Mouse (Mus musculus): Measurements from ENCODE around the gene Ccdc27. TPM values are rescaled to one million over a fixed set of nuclear protein-coding genes. Genes with fewer than 3 reads are reported as not detected.

Gene Ccdc27
- polyA plus RNA-seq, 1 experiment, result not detected

GRCm38 (mm10) chr4:154056046-154056445, 13.6 kb upstream of the Ccdc27 start:
- no peak for TF ChIP-seq CTCF (IDR thresholded peaks at IDR 0.05; ENCODE audit: extremely low read depth, insufficient read depth, insufficient read length, insufficient replicate concordance)
- TF ChIP-seq POLR2A (IDR thresholded peaks at IDR 0.05; ENCODE audit: low read depth, low read length), result no peak
- DNase-seq (ENCODE audit: low read depth in 1 of 2, low spot score in 2 of 2), result no peak
- 79% methylated on average over 2 of the region's 2 CpGs for WGBS
- Histone ChIP-seq H3K27ac (ENCODE audit: insufficient read depth, low read length) (no peak overlapping the region), H3K36me3 (ENCODE audit: control insufficient read depth, insufficient read depth, low read length) (no peaks in the 10 kb centered on the region), H3K4me1 (ENCODE audit: control insufficient read depth, insufficient read depth, insufficient read length) (no peaks in the 10 kb centered on the region), H3K27me3 (ENCODE audit: control insufficient read depth, insufficient read depth, low read length) (no peaks in the 10 kb centered on the region), H3K4me3 (ENCODE audit: extremely low read depth, insufficient read depth, insufficient read length) (no peak overlapping the region)

DNA sequence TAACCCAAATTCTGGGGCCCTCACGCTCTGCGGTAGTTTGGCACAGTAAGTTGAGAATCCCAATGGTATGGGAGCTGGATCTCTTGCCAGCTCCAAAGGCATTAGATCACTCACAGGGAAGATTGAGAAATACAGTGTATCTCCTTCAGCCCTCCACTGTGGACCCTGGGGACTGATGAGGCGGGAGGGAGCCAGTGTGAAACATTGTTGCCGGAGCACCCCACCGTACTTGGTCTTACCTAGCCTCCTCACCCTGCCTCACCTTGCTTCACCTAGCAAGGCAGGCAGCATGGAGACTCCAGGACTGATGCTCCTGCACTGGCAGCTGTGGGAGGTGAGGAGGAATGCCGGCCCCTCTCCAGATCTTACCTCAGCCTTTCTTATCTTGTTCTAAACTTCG, 13.0 kb upstream of the Ccdc27 start:
- 93% methylated on average over 7 of the region's 7 CpGs for WGBS
- H3K27ac ChIP-seq (ENCODE audit: insufficient read depth, low read length), result no peak overlapping the region
- no peaks in the 10 kb centered on the region for H3K4me1 ChIP-seq (ENCODE audit: control insufficient read depth, insufficient read depth, insufficient read length)
- H3K4me3 ChIP-seq (ENCODE audit: extremely low read depth, insufficient read depth, insufficient read length), result no peak overlapping the region
- no peaks in the 10 kb centered on the region for H3K27me3 ChIP-seq (ENCODE audit: control insufficient read depth, insufficient read depth, low read length)
- no peaks in the 10 kb centered on the region for H3K36me3 ChIP-seq (ENCODE audit: control insufficient read depth, insufficient read depth, low read length)
- DNase-seq (ENCODE audit: low read depth in 1 of 2, low spot score in 2 of 2), result no peak
- no peak for TF ChIP-seq CTCF (IDR thresholded peaks at IDR 0.05; ENCODE audit: extremely low read depth, insufficient read depth, insufficient read length, insufficient replicate concordance)
- no peak for TF ChIP-seq POLR2A (IDR thresholded peaks at IDR 0.05; ENCODE audit: low read depth, low read length)

DNA sequence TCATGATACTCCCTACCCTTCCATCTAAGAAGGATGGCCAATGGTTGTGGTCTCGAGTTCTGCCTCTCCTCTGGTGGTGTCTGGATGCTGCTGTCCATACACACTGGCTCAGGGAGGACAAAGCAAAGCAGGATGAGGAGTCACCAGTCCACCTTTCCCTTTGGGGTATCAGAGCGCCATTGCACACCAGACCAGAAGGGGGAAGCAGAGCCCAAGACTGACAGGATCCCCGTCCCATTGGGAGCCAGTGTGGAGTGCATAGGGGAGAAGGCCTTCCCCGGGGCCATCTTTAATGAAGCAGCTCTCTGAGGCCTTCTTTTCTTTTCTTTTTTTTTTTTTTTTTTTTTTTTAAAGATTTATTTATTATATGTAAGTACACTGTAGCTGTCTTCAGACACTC, 10.6 kb upstream of the Ccdc27 start:
- H3K4me3 ChIP-seq (ENCODE audit: extremely low read depth, insufficient read depth, insufficient read length), result no peak overlapping the region
- TF ChIP-seq CTCF (IDR thresholded peaks at IDR 0.05; ENCODE audit: extremely low read depth, insufficient read depth, insufficient read length, insufficient replicate concordance) (no peak), POLR2A (IDR thresholded peaks at IDR 0.05; ENCODE audit: low read depth, low read length) (no peak)
- H3K27ac ChIP-seq (ENCODE audit: insufficient read depth, low read length), result no peak overlapping the region
- no peaks in the 10 kb centered on the region for H3K4me1 ChIP-seq (ENCODE audit: control insufficient read depth, insufficient read depth, insufficient read length)
- no peaks in the 10 kb centered on the region for H3K27me3 ChIP-seq (ENCODE audit: control insufficient read depth, insufficient read depth, low read length)
- 48% methylated on average over 4 of the region's 4 CpGs for WGBS
- no peak for DNase-seq (ENCODE audit: low read depth in 1 of 2, low spot score in 2 of 2)
- no peaks in the 10 kb centered on the region for H3K36me3 ChIP-seq (ENCODE audit: control insufficient read depth, insufficient read depth, low read length)

GRCm38 (mm10) chr4:154051401-154051800, 8.9 kb upstream of the Ccdc27 start:
- TF ChIP-seq POLR2A (IDR thresholded peaks at IDR 0.05; ENCODE audit: low read depth, low read length) (no peak), CTCF (IDR thresholded peaks at IDR 0.05; ENCODE audit: extremely low read depth, insufficient read depth, insufficient read length, insufficient replicate concordance) (no peak)
- H3K4me3 ChIP-seq (ENCODE audit: extremely low read depth, insufficient read depth, insufficient read length), result no peak overlapping the region
- H3K27ac ChIP-seq (ENCODE audit: insufficient read depth, low read length), result no peak overlapping the region
- WGBS, result 87% methylated on average over 3 of the region's 3 CpGs
- no peak for DNase-seq (ENCODE audit: low read depth in 1 of 2, low spot score in 2 of 2)
- H3K27me3 ChIP-seq (ENCODE audit: control insufficient read depth, insufficient read depth, low read length), result no peaks in the 10 kb centered on the region
- H3K4me1 ChIP-seq (ENCODE audit: control insufficient read depth, insufficient read depth, insufficient read length), result no peaks in the 10 kb centered on the region
- no peaks in the 10 kb centered on the region for H3K36me3 ChIP-seq (ENCODE audit: control insufficient read depth, insufficient read depth, low read length)

- no peak overlapping the region for H3K27ac ChIP-seq (ENCODE audit: insufficient read depth, low read length)
- TF ChIP-seq POLR2A (IDR thresholded peaks at IDR 0.05; ENCODE audit: low read depth, low read length) (no peak), CTCF (IDR thresholded peaks at IDR 0.05; ENCODE audit: extremely low read depth, insufficient read depth, insufficient read length, insufficient replicate concordance) (no peak)
- 66% methylated on average over 5 of the region's 5 CpGs for WGBS
- no peaks in the 10 kb centered on the region for H3K36me3 ChIP-seq (ENCODE audit: control insufficient read depth, insufficient read depth, low read length)
- no peaks in the 10 kb centered on the region for H3K27me3 ChIP-seq (ENCODE audit: control insufficient read depth, insufficient read depth, low read length)
- no peak for DNase-seq (ENCODE audit: low read depth in 1 of 2, low spot score in 2 of 2)
- H3K4me3 ChIP-seq (ENCODE audit: extremely low read depth, insufficient read depth, insufficient read length), result no peak overlapping the region
- no peaks in the 10 kb centered on the region for H3K4me1 ChIP-seq (ENCODE audit: control insufficient read depth, insufficient read depth, insufficient read length)
Measured at GRCm38 (mm10) chr4:154045837-154046236, 3.4 kb upstream of the Ccdc27 start.

DNA sequence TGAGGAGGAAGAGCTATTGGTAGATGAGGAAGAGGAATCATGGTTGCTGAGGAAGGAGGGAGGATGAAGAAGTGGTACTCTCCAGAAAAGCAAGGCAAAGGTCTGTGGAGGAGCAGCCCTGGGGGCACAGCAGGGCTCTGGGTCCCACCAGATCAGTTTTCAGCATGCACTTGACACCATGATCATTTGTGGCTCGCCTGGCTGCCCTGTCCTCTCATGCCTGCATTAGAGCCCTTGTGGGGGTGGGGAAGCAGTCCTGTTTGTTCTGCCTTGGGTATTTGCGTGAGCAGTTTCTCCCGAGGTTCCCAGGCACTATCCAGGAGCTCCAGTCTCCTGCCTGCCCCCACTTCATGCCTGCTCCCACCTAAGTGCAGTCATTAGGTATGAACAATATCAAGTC, 5.4 kb downstream of the Ccdc27 start:
- no peak overlapping the region for H3K4me3 ChIP-seq (ENCODE audit: extremely low read depth, insufficient read depth, insufficient read length)
- H3K27ac ChIP-seq (ENCODE audit: insufficient read depth, low read length), result no peak overlapping the region
- H3K27me3 ChIP-seq (ENCODE audit: control insufficient read depth, insufficient read depth, low read length), result no peaks in the 10 kb centered on the region
- WGBS, result 54% methylated on average over 3 of the region's 3 CpGs
- H3K36me3 ChIP-seq (ENCODE audit: control insufficient read depth, insufficient read depth, low read length), result no peaks in the 10 kb centered on the region
- TF ChIP-seq POLR2A (IDR thresholded peaks at IDR 0.05; ENCODE audit: low read depth, low read length), result no peak
- TF ChIP-seq CTCF (IDR thresholded peaks at IDR 0.05; ENCODE audit: extremely low read depth, insufficient read depth, insufficient read length, insufficient replicate concordance), result no peak
- no peaks in the 10 kb centered on the region for H3K4me1 ChIP-seq (ENCODE audit: control insufficient read depth, insufficient read depth, insufficient read length)
- no peak for DNase-seq (ENCODE audit: low read depth in 1 of 2, low spot score in 2 of 2)

- H3K36me3 ChIP-seq (ENCODE audit: control insufficient read depth, insufficient read depth, low read length), result no peaks in the 10 kb centered on the region
- TF ChIP-seq POLR2A (IDR thresholded peaks at IDR 0.05; ENCODE audit: low read depth, low read length) (no peak), CTCF (IDR thresholded peaks at IDR 0.05; ENCODE audit: extremely low read depth, insufficient read depth, insufficient read length, insufficient replicate concordance) (no peak)
- H3K27ac ChIP-seq (ENCODE audit: insufficient read depth, low read length), result no peak overlapping the region
- H3K27me3 ChIP-seq (ENCODE audit: control insufficient read depth, insufficient read depth, low read length), result peaks cover 2% of the 10 kb centered on the region; the same call in 1 of the 2 replicates
- H3K4me3 ChIP-seq (ENCODE audit: extremely low read depth, insufficient read depth, insufficient read length), result no peak overlapping the region
- H3K4me1 ChIP-seq (ENCODE audit: control insufficient read depth, insufficient read depth, insufficient read length), result no peaks in the 10 kb centered on the region; the same call in 1 of the 2 replicates
- DNase-seq (ENCODE audit: low read depth in 1 of 2, low spot score in 2 of 2), result no peak
Measured at GRCm38 (mm10) chr4:154028646-154029045, 13.8 kb downstream of the Ccdc27 start.
